Mouse (Mus musculus) limb, embryonic 13.5 days (tissue): ENCODE results near the gene Spi1. TPM values are rescaled to one million over a fixed set of nuclear protein-coding genes. Genes with fewer than 3 reads are reported as not detected.

Source experiments
- ATAC-seq: fragments of 200-750 bp; cut with Nextera tagmentation; 2 replicates; pipeline ENCODE4 v1.8.0; 2017; ENCODE audit warnings: low read depth, moderate number of reproducible peaks, moderate TSS enrichment; ENCODE audit not compliant: low FRiP score
- H3K27ac ChIP-seq: fragments of 300-500 bp; sonication (generic); 2 replicates; pipeline ENCODE4 v1.5.1; 2015; ENCODE audit warnings: inconsistent platforms, mild to moderate bottlenecking, moderate library complexity
- H3K27me3 ChIP-seq: fragments of 300-500 bp; sonication (generic); 2 replicates; pipeline ENCODE4 v1.6.1; 2015; ENCODE audit warnings: mild to moderate bottlenecking, inconsistent platforms
- H3K36me3 ChIP-seq: fragments of 300-500 bp; sonication (generic); 2 replicates; pipeline ENCODE4 v1.6.1; 2015; ENCODE audit warnings: inconsistent platforms, mild to moderate bottlenecking, moderate library complexity
- H3K4me1 ChIP-seq: fragments of 300-500 bp; sonication (generic); 2 replicates; pipeline ENCODE4 v1.6.1; 2015; ENCODE audit warnings: inconsistent platforms
- H3K4me2 ChIP-seq: fragments of 300-500 bp; sonication (generic); replicated peaks from 2 replicates; pipeline ENCODE4 v1.6.1; 2015; ENCODE audit warnings: inconsistent platforms, mild to moderate bottlenecking, moderate library complexity
- H3K4me3 ChIP-seq: fragments of 300-500 bp; sonication (generic); 2 replicates; pipeline ENCODE4 v1.5.1; 2015; ENCODE audit warnings: moderate library complexity, mild to moderate bottlenecking, inconsistent platforms
- H3K9ac ChIP-seq: fragments of 300-500 bp; sonication (generic); 2 replicates; pipeline ENCODE4 v1.6.1; 2015; ENCODE audit warnings: mild to moderate bottlenecking, inconsistent platforms
- H3K9me3 ChIP-seq: fragments of 300-500 bp; sonication (generic); 2 replicates; pipeline ENCODE4 v1.6.1; 2016; ENCODE audit warnings: inconsistent platforms
- WGBS: fragments of 180-500 bp; shearing (Covaris S2); methylation state at CpG from one replicate; pipeline ENCODE4 v1.1.7; 2015; 5-methylcytosine and 5-hydroxymethylcytosine counted together
- polyA plus RNA-seq: library from polyadenylated mRNA; unstranded; fragments of >200 nt; fragmentation: Nextera tagmentation; extraction: Ambion mirVana; gene quantifications from 2 replicates; pipeline ENCODE4 v1.2.1, GENCODE M21; 2015

The Spi1 gene
- polyA plus RNA-seq, 1 experiment from 2014 or later, result 6.0 TPM

DNA sequence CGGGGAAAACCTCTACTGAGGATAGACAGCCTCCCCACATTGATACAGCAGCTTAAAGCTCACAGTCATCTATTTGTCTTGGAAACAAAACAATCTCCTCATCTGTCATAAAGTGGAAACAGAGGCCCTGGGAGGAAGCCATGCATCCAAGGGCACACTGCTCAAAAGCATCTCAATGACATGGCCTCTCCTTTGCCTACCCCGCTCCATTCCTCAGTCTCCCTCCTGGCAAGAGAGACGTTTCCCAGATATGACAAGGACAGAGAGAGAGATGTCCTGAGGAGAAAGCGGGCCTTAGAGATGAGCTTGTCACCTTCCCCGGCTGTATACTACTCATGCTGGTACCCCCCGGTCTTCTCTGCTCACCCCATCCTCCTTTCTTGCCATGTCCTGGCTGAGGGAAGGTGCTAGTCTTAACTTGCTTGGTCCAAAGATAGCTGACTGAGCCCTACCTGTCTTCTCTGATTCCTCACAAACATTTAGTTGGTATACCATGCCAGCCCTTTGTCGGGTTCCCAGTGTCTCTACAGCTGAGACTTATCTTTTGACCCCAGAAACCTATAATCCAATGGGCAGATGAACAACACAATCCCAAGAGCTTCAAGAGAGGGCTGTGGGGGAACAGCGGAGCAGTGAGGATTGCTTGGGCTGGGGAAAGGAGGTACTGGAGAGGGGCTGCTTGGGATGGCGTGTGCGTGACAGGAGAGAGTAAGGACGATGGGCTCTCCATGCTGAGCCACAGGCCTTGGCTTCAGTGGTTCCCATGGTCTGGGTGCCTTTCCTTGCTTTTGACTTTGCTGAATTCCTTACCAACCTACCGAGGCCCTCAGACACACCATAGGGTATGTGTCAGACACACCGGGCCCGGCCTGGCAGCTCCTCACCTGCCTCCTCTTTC lies 3.6 kb downstream of the Spi1 start:
- no peak for ATAC-seq
- no peak overlapping the region for H3K9ac ChIP-seq
- H3K36me3 ChIP-seq, result no peaks in the 10 kb centered on the region
- H3K4me3 ChIP-seq, result no peak overlapping the region
- no peak overlapping the region for H3K27ac ChIP-seq
- H3K9me3 ChIP-seq, result no peaks in the 10 kb centered on the region
- peaks cover 2% of the 10 kb centered on the region; the same call in 1 of the 2 replicates for H3K27me3 ChIP-seq
- no peaks in the 10 kb centered on the region for H3K4me1 ChIP-seq
- WGBS, result 88% methylated on average over 14 of the region's 14 CpGs
- no peak overlapping the region for H3K4me2 ChIP-seq

DNA sequence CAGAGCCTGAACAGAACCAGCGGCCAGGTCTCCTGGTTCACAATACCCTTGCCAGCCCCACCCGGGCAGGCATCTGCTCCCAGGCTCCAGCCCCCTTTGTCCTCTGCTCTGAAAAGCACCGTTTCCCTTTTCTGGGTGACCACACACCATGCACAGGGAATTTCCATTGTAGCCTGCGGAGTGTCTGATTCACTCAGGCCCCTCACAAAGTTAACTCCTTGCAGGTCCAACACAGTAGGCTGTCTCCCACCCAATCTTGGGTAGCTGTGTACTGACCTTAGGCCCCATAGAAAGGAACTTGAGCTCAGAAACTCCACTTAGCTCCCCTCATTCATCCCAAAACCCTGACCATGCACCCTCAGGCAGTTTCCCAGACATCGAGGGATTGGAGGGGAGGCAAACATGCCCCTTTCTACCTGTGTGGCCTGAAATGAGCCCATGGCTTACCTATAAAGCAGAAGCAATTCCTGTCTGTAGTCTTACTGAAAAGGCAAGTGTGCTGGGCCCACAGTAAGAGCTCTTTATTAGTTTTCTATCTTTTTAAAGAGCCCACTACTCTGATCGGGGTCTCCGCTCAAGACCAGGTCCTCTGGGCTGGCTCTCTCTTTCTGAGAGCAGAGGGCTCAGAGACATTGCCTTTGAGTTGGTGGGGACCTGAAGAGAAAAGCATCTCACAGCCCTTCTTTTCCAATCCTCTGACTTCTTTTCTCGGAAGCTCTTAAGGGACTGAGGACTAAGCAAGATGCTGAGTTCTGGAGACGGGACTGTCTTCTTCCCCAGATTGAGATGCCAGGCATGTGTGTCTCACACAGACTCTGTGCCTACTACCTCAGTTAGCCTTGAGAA lies 4.4 kb downstream of the Spi1 start:
- Histone ChIP-seq H3K9me3 (no peaks in the 10 kb centered on the region), H3K27me3 (peaks cover 2% of the 10 kb centered on the region; the same call in 1 of the 2 replicates), H3K4me1 (no peaks in the 10 kb centered on the region), H3K4me3 (no peak overlapping the region), H3K36me3 (no peaks in the 10 kb centered on the region), H3K9ac (no peak overlapping the region), H3K4me2 (no peak overlapping the region), H3K27ac (no peak overlapping the region)
- ATAC-seq, result no peak
- WGBS, result 73% methylated on average over 9 of the region's 9 CpGs

DNA sequence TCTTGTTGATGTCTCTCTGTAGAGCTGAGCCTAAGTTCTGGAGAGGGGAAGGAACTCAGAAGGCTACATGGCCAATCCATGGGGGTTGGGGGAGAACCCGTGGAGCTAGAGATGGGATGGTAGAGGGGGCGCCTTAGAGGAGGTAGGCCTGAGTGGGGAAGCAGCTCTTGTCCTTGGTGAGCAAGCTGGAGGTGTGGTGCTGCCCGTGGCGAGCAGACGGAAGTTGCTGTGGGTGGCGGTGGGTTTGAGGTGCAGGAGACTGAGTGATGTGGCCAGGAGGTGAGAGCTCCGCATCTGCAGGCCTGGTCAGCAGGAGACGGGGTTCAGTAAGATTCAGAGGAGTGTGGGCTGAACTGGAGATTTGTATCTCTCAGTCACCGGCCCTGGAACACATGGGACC lies 5.3 kb downstream of the Spi1 start:
- H3K36me3 ChIP-seq, result no peaks in the 10 kb centered on the region
- H3K4me2 ChIP-seq, result no peak overlapping the region
- H3K27me3 ChIP-seq, result peaks cover 2% of the 10 kb centered on the region; the same call in 1 of the 2 replicates
- 85% methylated on average over 9 of the region's 9 CpGs for WGBS
- H3K9me3 ChIP-seq, result no peaks in the 10 kb centered on the region
- no peak for ATAC-seq
- no peak overlapping the region for H3K9ac ChIP-seq
- no peak overlapping the region for H3K27ac ChIP-seq
- H3K4me1 ChIP-seq, result no peaks in the 10 kb centered on the region
- no peak overlapping the region for H3K4me3 ChIP-seq

DNA sequence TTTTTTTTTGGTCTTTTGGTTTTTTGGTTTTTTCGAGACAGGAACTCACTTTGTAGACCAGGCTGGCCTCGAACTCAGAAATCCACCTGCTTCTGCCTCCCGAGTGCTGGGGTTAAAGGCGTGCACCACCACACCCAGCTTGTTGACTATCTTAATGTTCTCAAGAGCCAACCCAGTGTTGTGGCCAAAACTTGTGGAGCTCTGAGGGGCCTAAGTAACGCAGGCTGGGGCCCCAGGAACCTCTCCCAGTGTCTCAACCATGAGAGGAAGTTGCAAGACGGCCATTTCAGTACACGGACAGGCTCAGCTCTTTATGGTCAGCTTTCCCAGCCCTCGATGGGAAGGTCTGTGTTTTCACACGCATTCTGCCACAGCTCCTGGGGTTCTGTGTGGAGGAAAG lies 6.8 kb downstream of the Spi1 start:
- no peak for ATAC-seq
- Histone ChIP-seq H3K4me2 (no peak overlapping the region), H3K9me3 (no peaks in the 10 kb centered on the region), H3K9ac (no peak overlapping the region), H3K27ac (no peak overlapping the region), H3K27me3 (peaks cover 2% of the 10 kb centered on the region; the same call in 1 of the 2 replicates), H3K4me1 (no peaks in the 10 kb centered on the region), H3K4me3 (no peak overlapping the region), H3K36me3 (no peaks in the 10 kb centered on the region)
- WGBS, result 81% methylated on average over 9 of the region's 9 CpGs

DNA sequence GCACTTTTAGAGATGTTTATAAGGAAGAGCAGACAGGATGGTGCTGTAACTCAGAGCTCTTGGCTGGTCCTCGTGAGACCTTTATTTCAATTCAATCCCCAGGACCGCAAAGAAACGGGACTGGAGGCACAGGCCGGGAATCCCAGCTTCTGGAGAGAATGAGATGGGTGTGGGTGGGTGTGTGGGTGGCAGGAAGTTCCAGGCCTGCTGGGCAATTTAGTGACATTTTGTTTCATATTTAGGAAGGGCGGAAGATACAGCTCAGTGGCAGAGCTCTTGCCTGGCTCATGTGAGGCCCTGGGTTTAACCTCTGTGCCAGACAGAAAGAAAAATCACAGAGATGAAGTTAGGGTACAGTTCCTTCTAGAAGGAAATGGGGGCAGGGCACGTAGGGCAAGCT lies 8.0 kb downstream of the Spi1 start:
- no peak overlapping the region for H3K9ac ChIP-seq
- no peaks in the 10 kb centered on the region for H3K9me3 ChIP-seq
- H3K4me3 ChIP-seq, result no peak overlapping the region
- 76% methylated on average over 6 of the region's 6 CpGs for WGBS
- ATAC-seq, result no peak
- no peaks in the 10 kb centered on the region for H3K4me1 ChIP-seq
- no peak overlapping the region for H3K27ac ChIP-seq
- H3K4me2 ChIP-seq, result no peak overlapping the region
- no peaks in the 10 kb centered on the region for H3K36me3 ChIP-seq
- peaks cover 2% of the 10 kb centered on the region; the same call in 1 of the 2 replicates for H3K27me3 ChIP-seq

DNA sequence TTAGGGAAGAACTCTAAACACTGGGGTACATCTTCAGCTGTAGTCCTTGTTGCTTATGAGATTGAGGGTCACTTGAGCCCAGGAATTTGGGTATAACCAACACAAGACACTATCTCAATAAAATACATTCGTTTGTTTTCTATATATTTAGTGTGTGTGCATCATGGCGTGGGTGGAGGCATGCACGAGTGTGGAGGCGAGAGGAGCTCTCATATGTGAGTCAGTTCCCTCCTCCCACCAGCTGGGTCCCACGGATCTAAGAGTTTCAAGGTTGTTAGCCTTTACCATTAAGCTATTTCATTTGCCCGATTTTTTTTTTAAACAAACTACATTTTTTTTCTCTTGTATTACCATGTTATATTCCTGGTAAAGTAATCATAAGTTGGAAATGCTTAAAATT lies 8.6 kb downstream of the Spi1 start:
- 72% methylated on average over 6 of the region's 6 CpGs for WGBS

DNA sequence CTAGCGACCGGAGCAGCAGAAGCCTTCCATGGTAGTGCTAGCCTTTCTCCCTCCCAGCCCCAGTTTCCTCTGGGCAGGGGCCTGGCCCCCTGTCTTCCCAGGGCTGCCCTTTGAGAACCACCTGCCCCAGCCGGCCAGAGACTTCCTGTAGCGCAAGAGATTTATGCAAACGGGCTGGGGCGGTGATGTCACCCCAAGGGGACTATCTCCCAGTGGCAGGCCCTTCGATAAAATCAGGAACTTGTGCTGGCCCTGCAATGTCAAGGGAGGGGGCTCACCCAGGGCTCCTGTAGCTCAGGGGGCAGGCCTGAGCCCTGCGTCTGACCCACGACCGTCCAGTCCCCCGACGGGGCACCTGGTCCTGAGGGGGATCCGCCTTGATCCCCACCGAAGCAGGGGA lies 14.3 kb downstream of the Spi1 start:
- no peak for ATAC-seq
- no peak overlapping the region for H3K4me3 ChIP-seq
- no peak overlapping the region for H3K9ac ChIP-seq
- 68% methylated on average over 14 of the region's 14 CpGs for WGBS
- no peak overlapping the region for H3K27ac ChIP-seq
- H3K4me1 ChIP-seq, result no peaks in the 10 kb centered on the region
- no peak overlapping the region for H3K4me2 ChIP-seq
- no peaks in the 10 kb centered on the region for H3K9me3 ChIP-seq
- no peaks in the 10 kb centered on the region for H3K36me3 ChIP-seq
- H3K27me3 ChIP-seq, result no peaks in the 10 kb centered on the region

More for the DNA sequence above, 8.6 kb downstream of the Spi1 start:
- Histone ChIP-seq H3K9ac (no peak overlapping the region), H3K4me1 (no peaks in the 10 kb centered on the region), H3K27me3 (peaks cover 2% of the 10 kb centered on the region; the same call in 1 of the 2 replicates), H3K4me3 (no peak overlapping the region), H3K27ac (no peak overlapping the region), H3K9me3 (no peaks in the 10 kb centered on the region), H3K36me3 (no peaks in the 10 kb centered on the region), H3K4me2 (no peak overlapping the region)
- no peak for ATAC-seq

DNA sequence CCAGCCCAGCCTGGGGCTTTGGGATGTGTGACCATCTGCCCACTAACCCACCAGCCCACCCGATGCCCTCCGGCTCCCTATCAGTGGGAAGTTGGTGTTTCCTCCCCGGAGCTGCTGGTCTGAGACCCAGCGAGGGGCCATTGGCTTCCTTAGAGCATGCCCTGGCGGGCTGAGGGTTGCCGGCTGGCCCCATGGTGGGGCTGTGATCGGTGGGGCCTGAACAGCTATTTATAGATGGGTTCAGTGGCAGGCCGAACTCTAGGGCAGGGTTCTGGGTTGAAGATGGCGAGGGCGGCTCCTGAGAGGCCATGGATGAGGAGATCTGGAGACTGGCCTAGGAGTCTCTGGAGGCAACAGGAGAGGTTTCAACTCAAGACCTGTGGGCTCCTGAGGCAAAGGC lies 14.8 kb downstream of the Spi1 start:
- Histone ChIP-seq H3K27me3 (no peaks in the 10 kb centered on the region), H3K9ac (no peak overlapping the region), H3K27ac (no peak overlapping the region), H3K4me3 (no peak overlapping the region), H3K4me2 (no peak overlapping the region), H3K9me3 (no peaks in the 10 kb centered on the region), H3K36me3 (no peaks in the 10 kb centered on the region), H3K4me1 (no peaks in the 10 kb centered on the region)
- WGBS, result 85% methylated on average over 10 of the region's 10 CpGs
- no peak for ATAC-seq

DNA sequence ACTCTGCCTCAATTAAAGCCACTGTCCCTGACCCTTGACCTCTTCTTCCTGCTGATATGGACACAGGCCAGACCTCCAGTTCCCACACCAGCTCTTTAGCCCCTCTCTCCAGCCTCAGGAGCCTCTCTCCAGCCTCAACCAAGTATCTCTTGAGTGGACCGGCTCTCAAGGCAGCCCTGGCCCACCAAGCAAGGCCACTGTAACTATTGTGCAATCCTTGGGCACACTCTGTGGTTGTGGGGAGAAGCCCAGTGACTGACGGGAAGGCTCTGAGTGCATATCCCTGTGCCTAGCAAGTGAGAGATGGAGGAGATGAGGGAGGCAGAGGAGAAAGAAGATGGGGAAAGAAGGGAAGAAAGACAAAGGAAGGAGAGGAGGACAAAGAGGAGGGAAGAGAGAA lies 16.0 kb downstream of the Spi1 start:
- no peaks in the 10 kb centered on the region for H3K9me3 ChIP-seq
- no peaks in the 10 kb centered on the region for H3K36me3 ChIP-seq
- ATAC-seq, result no peak
- H3K9ac ChIP-seq, result no peak overlapping the region
- H3K27me3 ChIP-seq, result no peaks in the 10 kb centered on the region
- no peak overlapping the region for H3K4me2 ChIP-seq
- H3K27ac ChIP-seq, result no peak overlapping the region
- H3K4me1 ChIP-seq, result no peaks in the 10 kb centered on the region
- 87% methylated on average over 2 of the region's 2 CpGs for WGBS
- H3K4me3 ChIP-seq, result no peak overlapping the region

DNA sequence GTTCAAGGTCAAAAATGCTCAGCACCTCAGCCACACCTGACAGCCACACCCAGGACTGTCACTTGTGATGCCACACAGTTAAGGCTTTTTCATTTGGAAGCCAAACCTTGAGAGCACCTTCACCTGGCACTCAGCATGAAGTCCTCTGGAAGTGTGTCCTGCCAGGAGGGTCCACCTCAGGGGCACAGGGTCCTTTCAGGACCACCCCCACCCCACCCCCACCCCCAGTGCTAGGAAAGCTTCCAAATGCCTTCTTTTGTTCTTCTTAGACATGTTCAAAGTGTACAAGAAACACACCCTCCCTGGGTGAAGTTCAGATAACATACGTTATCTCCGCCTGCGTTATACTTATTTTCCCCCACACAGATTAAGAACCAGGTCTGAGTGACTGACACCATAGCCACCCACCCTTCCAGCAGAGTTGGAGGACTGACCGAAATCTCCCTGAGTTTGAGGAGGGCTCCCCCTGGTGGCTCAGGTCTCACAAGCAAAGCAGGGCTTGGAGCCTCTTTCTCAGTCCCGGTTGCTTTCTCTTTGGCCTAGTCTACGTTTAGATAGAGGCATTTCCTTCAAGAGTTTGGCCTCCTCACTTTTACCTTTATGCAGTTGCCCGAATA lies 19.0 kb downstream of the Spi1 start:
- Histone ChIP-seq H3K4me3 (no peak overlapping the region), H3K27ac (no peak overlapping the region), H3K27me3 (no peaks in the 10 kb centered on the region), H3K9me3 (no peaks in the 10 kb centered on the region), H3K4me2 (no peak overlapping the region), H3K36me3 (no peaks in the 10 kb centered on the region), H3K4me1 (no peaks in the 10 kb centered on the region), H3K9ac (no peak overlapping the region)
- peak; percentile 81 for ATAC-seq
- WGBS, result 13% methylated on average over 7 of the region's 7 CpGs

DNA sequence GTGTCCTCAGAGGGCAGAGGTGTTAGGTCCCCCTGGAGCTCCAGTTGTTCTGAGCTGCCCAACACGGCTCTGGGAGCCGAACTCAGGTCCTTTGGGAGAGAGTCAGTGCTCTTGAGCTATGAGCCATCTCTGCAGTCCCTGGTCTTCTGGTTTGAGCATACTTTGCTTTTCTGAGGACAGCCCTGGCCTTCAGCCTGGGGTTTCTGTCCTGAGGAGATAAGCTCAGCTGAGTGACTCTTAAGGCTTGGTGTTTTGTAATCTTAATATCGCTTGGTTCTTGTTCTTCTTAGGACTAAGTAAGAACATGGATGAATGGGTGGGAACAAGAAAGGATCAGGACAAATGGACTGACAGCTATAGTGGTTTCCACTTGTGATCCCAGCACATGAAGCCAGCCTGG lies 26.0 kb downstream of the Spi1 start:
- no peaks in the 10 kb centered on the region for H3K36me3 ChIP-seq
- H3K4me3 ChIP-seq, result no peak overlapping the region
- 80% methylated on average over 3 of the region's 3 CpGs for WGBS
- no peaks in the 10 kb centered on the region for H3K27me3 ChIP-seq
- H3K9me3 ChIP-seq, result no peaks in the 10 kb centered on the region
- H3K27ac ChIP-seq, result no peak overlapping the region
- H3K4me1 ChIP-seq, result 0 out of 2 replicates have a peak, but pooled peaks cover 3% of the 10 kb centered on the region
- no peak overlapping the region for H3K4me2 ChIP-seq
- H3K9ac ChIP-seq, result no peak overlapping the region
- ATAC-seq, result no peak

DNA sequence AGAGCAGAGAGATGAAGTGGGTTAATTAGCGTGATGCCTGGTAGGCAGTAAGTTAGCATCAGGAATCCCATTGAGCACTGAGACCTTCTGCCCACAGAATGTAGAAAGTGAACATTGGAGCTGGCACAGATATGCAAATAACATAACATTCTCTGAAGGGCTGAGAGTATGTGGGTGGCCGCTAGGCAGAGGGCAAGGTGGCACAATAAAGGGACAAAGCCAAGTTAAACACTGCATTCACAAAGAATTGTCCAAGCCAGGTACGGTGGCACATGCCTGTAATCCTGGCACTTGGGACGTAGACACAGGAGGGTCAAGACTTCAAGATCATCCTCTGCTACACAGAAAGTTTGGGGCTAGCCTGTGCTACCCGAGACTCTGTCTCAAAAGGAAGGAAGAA lies 27.1 kb downstream of the Spi1 start:
- Histone ChIP-seq H3K4me1 (0 out of 2 replicates have a peak, but pooled peaks cover 3% of the 10 kb centered on the region), H3K4me2 (no peak overlapping the region), H3K27ac (no peak overlapping the region), H3K9ac (no peak overlapping the region), H3K27me3 (no peaks in the 10 kb centered on the region), H3K36me3 (no peaks in the 10 kb centered on the region), H3K9me3 (no peaks in the 10 kb centered on the region), H3K4me3 (no peak overlapping the region)
- ATAC-seq, result no peak
- WGBS, result 86% methylated on average over 5 of the region's 5 CpGs
